Comparison of ENCODE assay signal across 25 mouse cellular contexts in genomic region chr10:79579781-79580180, GRCm38 (mm10). TPM values are rescaled to one million over a fixed set of nuclear protein-coding genes. Genes with fewer than 3 reads are reported as not detected.
DNase-seq lines count a peak whose midpoint lies in the region; ATAC-seq and TF ChIP-seq lines count a peak whose summit lies in the region.
"Had no signal": no experiment of that assay in that cellular context is flagged by ENCODE, and none has a peak within 500 bp of the region (broad histone marks: within the 10 kb centered on the region; RNA-seq: fewer than 3 reads in every experiment).

No protein-coding gene starts in this region.

- no peak for TF ChIP-seq CTCF in midbrain, postnatal 0 days (IDR thresholded peaks at IDR 0.05)

- WGBS in heart, embryonic 11.5 days (ENCODE audit: insufficient replicate concordance) = 77% methylated on average over 12 of the region's 12 CpGs
- WGBS in midbrain, postnatal 0 days = 83% methylated on average over 12 of the region's 12 CpGs
- WGBS in midbrain, embryonic 16.5 days = 73% methylated on average over 12 of the region's 12 CpGs

- H3K9ac ChIP-seq in heart, embryonic 11.5 days (ENCODE audit: low read depth, low read length) = no peak overlapping the region
- H3K9ac ChIP-seq in midbrain, postnatal 0 days (replicated peaks; ENCODE audit: low read length, poor library complexity, severe bottlenecking) = no peak overlapping the region
- no peak overlapping the region for H3K9ac ChIP-seq in midbrain, embryonic 16.5 days (ENCODE audit: low read depth, low read length)
- H3K9ac ChIP-seq: hindbrain, embryonic 15.5 days had no signal

- no peak for ATAC-seq in heart, embryonic 11.5 days (replicated peaks; ENCODE audit: insufficient number of reproducible peaks, low FRiP score, low TSS enrichment)
- no peak for ATAC-seq in midbrain, postnatal 0 days (ENCODE audit: low FRiP score)
- no peak for ATAC-seq in midbrain, embryonic 16.5 days
- ATAC-seq: CD4-positive, CD25-positive, alpha-beta regulatory T cell, adult 4 months; forebrain, embryonic 14.5 days; intestine, embryonic 16.5 days; Patski had no signal

- no peaks in the 10 kb centered on the region for H3K4me1 ChIP-seq in heart, embryonic 11.5 days (ENCODE audit: control insufficient read depth, insufficient read depth, low read length)
- no peaks in the 10 kb centered on the region for H3K4me1 ChIP-seq in midbrain, postnatal 0 days (ENCODE audit: insufficient read depth, low read length)
- H3K4me1 ChIP-seq in midbrain, embryonic 16.5 days (ENCODE audit: control insufficient read depth, insufficient read depth, low read length) = no peaks in the 10 kb centered on the region
- H3K4me1 ChIP-seq: hindbrain, embryonic 15.5 days had no signal

- H3K4me2 ChIP-seq in heart, embryonic 11.5 days = no peak overlapping the region
- H3K4me2 ChIP-seq in midbrain, postnatal 0 days (ENCODE audit: low read depth, low read length, poor library complexity, severe bottlenecking) = no peak overlapping the region
- H3K4me2 ChIP-seq in midbrain, embryonic 16.5 days (ENCODE audit: low read length) = no peak overlapping the region
- H3K4me2 ChIP-seq: hindbrain, embryonic 15.5 days had no signal

- no peaks in the 10 kb centered on the region for H3K36me3 ChIP-seq in heart, embryonic 11.5 days (ENCODE audit: control insufficient read depth, insufficient read depth, low read length)
- no peaks in the 10 kb centered on the region for H3K36me3 ChIP-seq in midbrain, postnatal 0 days (ENCODE audit: insufficient read depth, low read length)
- H3K36me3 ChIP-seq in midbrain, embryonic 16.5 days (ENCODE audit: control insufficient read depth, insufficient read depth, low read length) = no peaks in the 10 kb centered on the region
- H3K36me3 ChIP-seq: embryonic facial prominence, embryonic 10.5 days; hindbrain, embryonic 15.5 days had no signal

- no peaks in the 10 kb centered on the region for H3K9me3 ChIP-seq in heart, embryonic 11.5 days (replicated peaks; ENCODE audit: control insufficient read depth, low read length)
- H3K9me3 ChIP-seq in midbrain, postnatal 0 days (ENCODE audit: low read length) = no peaks in the 10 kb centered on the region
- H3K9me3 ChIP-seq in midbrain, embryonic 16.5 days (replicated peaks; ENCODE audit: control insufficient read depth, low read length, poor library complexity, severe bottlenecking) = no peaks in the 10 kb centered on the region
- H3K9me3 ChIP-seq: embryonic facial prominence, embryonic 10.5 days; hindbrain, embryonic 15.5 days had no signal

- no peak overlapping the region for H3K4me3 ChIP-seq in heart, embryonic 11.5 days (ENCODE audit: low read depth, low read length)
- H3K4me3 ChIP-seq in midbrain, postnatal 0 days (ENCODE audit: low read depth, low read length) = no peak overlapping the region
- H3K4me3 ChIP-seq in midbrain, embryonic 16.5 days (ENCODE audit: low read depth, low read length) = no peak overlapping the region
- H3K4me3 ChIP-seq: embryonic facial prominence, embryonic 10.5 days; hindbrain, embryonic 15.5 days had no signal

- H3K27me3 ChIP-seq in heart, embryonic 11.5 days (ENCODE audit: control insufficient read depth, insufficient read depth, low read length) = peaks cover 6% of the 10 kb centered on the region; the same call in 1 of the 2 replicates
- H3K27me3 ChIP-seq in midbrain, postnatal 0 days (ENCODE audit: insufficient read depth, low read length) = no peaks in the 10 kb centered on the region
- no peaks in the 10 kb centered on the region for H3K27me3 ChIP-seq in midbrain, embryonic 16.5 days (ENCODE audit: control insufficient read depth, insufficient read depth, low read depth, low read length)
- H3K27me3 ChIP-seq: hindbrain, embryonic 15.5 days had no signal

- DNase-seq in cerebellum, postnatal 10 days = peak; percentile 69 to 77
- DNase-seq in cerebellum, adult 8-10 months = no peak
- peak; percentile 74 for DNase-seq in heart, adult 11 months
- peak; percentile 10 for DNase-seq in midbrain, postnatal 0 days (ENCODE audit: low spot score)
- DNase-seq in ZHBTc4 (ENCODE audit: low read depth, low spot score) = peak; percentile 35
- DNase-seq in layer of hippocampus, postnatal 25 days (ENCODE audit: extremely low spot score in 1 of 2, low spot score in 1 of 2) = no peak
- DNase-seq: adrenal gland, adult 2 months; adrenal gland, postnatal 25 days; B cell, adult 2 months; cerebellum, adult 9-10 months; gastrocnemius, postnatal 14 days; heart, postnatal 10 days had no signal

- H3K27ac ChIP-seq in heart, embryonic 11.5 days (ENCODE audit: low read depth, low read length) = no peak overlapping the region
- no peak overlapping the region for H3K27ac ChIP-seq in midbrain, postnatal 0 days (ENCODE audit: low read depth, low read length)
- no peak overlapping the region for H3K27ac ChIP-seq in midbrain, embryonic 16.5 days (ENCODE audit: low read length)
- H3K27ac ChIP-seq: embryonic facial prominence, embryonic 10.5 days; hindbrain, embryonic 15.5 days had no signal

RNA-seq across cellular contexts. Expression of gene Theg, which starts 7.3 kb away (rescaled TPM):
- not detected in 2 replicates for polyA plus RNA-seq in heart, embryonic 11.5 days (2014; fragmentation: Nextera tagmentation; extraction: Ambion mirVana)
- not detected in 2 replicates for total RNA-seq in midbrain, postnatal 0 days (2014; rRNA removed)
- polyA plus RNA-seq in midbrain, postnatal 0 days (2015; fragmentation: Nextera tagmentation; extraction: Ambion mirVana) = not detected in 2 replicates
- not detected in 2 replicates for polyA plus RNA-seq in midbrain, embryonic 16.5 days (2015; fragmentation: Nextera tagmentation; extraction: Ambion mirVana)
- under 1 TPM in 1 of 2 experiments, not detected in 1; 0.44 TPM for total RNA-seq in layer of hippocampus, postnatal 25 days (2021)
- total RNA-seq: adrenal gland, adult 2 months; adrenal gland, postnatal 25 days; gastrocnemius, adult 18-20 months; gastrocnemius, postnatal 14 days; heart, adult 8-10 months; heart, postnatal 10 days; hematopoietic stem cell, adult 5-6 weeks had no signal
- polyA plus RNA-seq: adrenal gland, adult 2 months; CD4-positive, CD25-positive, alpha-beta regulatory T cell, adult 4 months; embryonic facial prominence, embryonic 10.5 days; embryonic facial prominence, embryonic 14.5 days; forebrain, embryonic 14.5 days; heart, embryonic 14.5 days; hindbrain, embryonic 15.5 days; intestine, embryonic 16.5 days; Patski had no signal

RNA-seq across cellular contexts. Expression of gene Mier2, which starts 24.8 kb away (rescaled TPM):
- polyA plus RNA-seq in heart, embryonic 11.5 days (2014; fragmentation: Nextera tagmentation; extraction: Ambion mirVana) = 26.5 and 29.3 TPM in 2 replicates
- 95.6 and 98.8 TPM in 2 replicates for total RNA-seq in midbrain, postnatal 0 days (2014; rRNA removed)
- 43.3 and 46.6 TPM in 2 replicates for polyA plus RNA-seq in midbrain, postnatal 0 days (2015; fragmentation: Nextera tagmentation; extraction: Ambion mirVana)
- polyA plus RNA-seq in midbrain, embryonic 16.5 days (2015; fragmentation: Nextera tagmentation; extraction: Ambion mirVana) = 56.2 and 56.8 TPM in 2 replicates
- 10 to 100 TPM; 53.2 to 56.4 TPM for total RNA-seq in layer of hippocampus, postnatal 25 days (2021)

RNA-seq across cellular contexts. Expression of gene C2cd4c, which starts 34.0 kb away (rescaled TPM):
- polyA plus RNA-seq in heart, embryonic 11.5 days (2014; fragmentation: Nextera tagmentation; extraction: Ambion mirVana) = not detected in 2 replicates
- 43.6 and 45.2 TPM in 2 replicates for total RNA-seq in midbrain, postnatal 0 days (2014; rRNA removed)
- 1.7 and 1.8 TPM in 2 replicates for polyA plus RNA-seq in midbrain, postnatal 0 days (2015; fragmentation: Nextera tagmentation; extraction: Ambion mirVana)
- polyA plus RNA-seq in midbrain, embryonic 16.5 days (2015; fragmentation: Nextera tagmentation; extraction: Ambion mirVana) = 0.66 and 0.95 TPM in 2 replicates
- total RNA-seq in layer of hippocampus, postnatal 25 days (2021) = 10 to 100 TPM; 12.1 to 12.3 TPM
- total RNA-seq: heart, postnatal 10 days had no signal
- polyA plus RNA-seq: CD4-positive, CD25-positive, alpha-beta regulatory T cell, adult 4 months; embryonic facial prominence, embryonic 10.5 days; embryonic facial prominence, embryonic 14.5 days; heart, embryonic 14.5 days; Patski had no signal

RNA-seq across cellular contexts. Expression of gene Plpp2, which starts 46.2 kb away (rescaled TPM):
- polyA plus RNA-seq in heart, embryonic 11.5 days (2014; fragmentation: Nextera tagmentation; extraction: Ambion mirVana) = 14.2 and 15.6 TPM in 2 replicates
- 34.6 and 56.9 TPM in 2 replicates for total RNA-seq in midbrain, postnatal 0 days (2014; rRNA removed)
- 22.7 and 25.6 TPM in 2 replicates for polyA plus RNA-seq in midbrain, postnatal 0 days (2015; fragmentation: Nextera tagmentation; extraction: Ambion mirVana)
- polyA plus RNA-seq in midbrain, embryonic 16.5 days (2015; fragmentation: Nextera tagmentation; extraction: Ambion mirVana) = 19.2 and 22.4 TPM in 2 replicates
- total RNA-seq in layer of hippocampus, postnatal 25 days (2021) = 1 to 10 TPM; 5.3 to 6.9 TPM

RNA-seq across cellular contexts. Expression of gene Shc2, which starts 57.9 kb away (rescaled TPM):
- 1.3 and 2.6 TPM in 2 replicates for polyA plus RNA-seq in heart, embryonic 11.5 days (2014; fragmentation: Nextera tagmentation; extraction: Ambion mirVana)
- total RNA-seq in midbrain, postnatal 0 days (2014; rRNA removed) = 74.5 and 78.2 TPM in 2 replicates
- polyA plus RNA-seq in midbrain, postnatal 0 days (2015; fragmentation: Nextera tagmentation; extraction: Ambion mirVana) = 25.9 and 26.2 TPM in 2 replicates
- 23.4 and 25.3 TPM in 2 replicates for polyA plus RNA-seq in midbrain, embryonic 16.5 days (2015; fragmentation: Nextera tagmentation; extraction: Ambion mirVana)
- 10 to 100 TPM; 39.2 to 48.2 TPM for total RNA-seq in layer of hippocampus, postnatal 25 days (2021)
- total RNA-seq: hematopoietic stem cell, adult 5-6 weeks had no signal
- polyA plus RNA-seq: CD4-positive, CD25-positive, alpha-beta regulatory T cell, adult 4 months had no signal

Comparison
In these comparisons a context has a peak if more than half of its experiments do, and no peak if none do; other contexts are left out.
1. DNase-seq: peak in cerebellum, postnatal 10 days (2 of 2), heart, adult 11 months (single experiment), midbrain, postnatal 0 days (single experiment) and ZHBTc4 (single experiment); none in cerebellum, adult 8-10 months (single experiment) and layer of hippocampus, postnatal 25 days (0 of 2).